Mouse (Mus musculus): ENCODE data around the gene Snx11.

DNA sequence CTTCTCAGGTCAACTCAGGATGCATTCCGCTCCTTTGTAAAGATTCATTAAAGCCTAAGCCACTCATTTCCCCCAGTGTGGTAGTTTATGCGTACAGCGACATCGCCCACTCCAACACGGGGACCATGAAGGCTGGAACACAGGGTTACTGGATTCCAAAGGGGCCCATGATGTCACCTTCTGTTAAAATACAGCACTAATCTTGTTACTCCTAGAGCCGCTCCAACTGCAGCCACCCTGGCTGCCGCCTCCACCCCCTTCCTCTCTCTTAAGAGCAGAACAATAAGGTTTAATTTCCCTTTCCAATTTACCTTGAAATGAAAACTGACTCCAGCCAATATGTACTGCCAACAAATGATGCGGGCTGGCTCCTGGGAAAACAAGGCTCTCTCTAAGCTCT lies 2.3 kb downstream of the Snx11 start:
- TF ChIP-seq CTCF (IDR thresholded peaks at IDR 0.05; ENCODE audit: control insufficient read depth, insufficient read depth, insufficient read length), result no peak
- TF ChIP-seq MYOD1 (IDR thresholded peaks at IDR 0.05; ENCODE audit: control insufficient read depth, insufficient read length, low read depth), result no peak
- TF ChIP-seq MAX (IDR thresholded peaks at IDR 0.05), result no peak
